In the genomic region with DNA sequence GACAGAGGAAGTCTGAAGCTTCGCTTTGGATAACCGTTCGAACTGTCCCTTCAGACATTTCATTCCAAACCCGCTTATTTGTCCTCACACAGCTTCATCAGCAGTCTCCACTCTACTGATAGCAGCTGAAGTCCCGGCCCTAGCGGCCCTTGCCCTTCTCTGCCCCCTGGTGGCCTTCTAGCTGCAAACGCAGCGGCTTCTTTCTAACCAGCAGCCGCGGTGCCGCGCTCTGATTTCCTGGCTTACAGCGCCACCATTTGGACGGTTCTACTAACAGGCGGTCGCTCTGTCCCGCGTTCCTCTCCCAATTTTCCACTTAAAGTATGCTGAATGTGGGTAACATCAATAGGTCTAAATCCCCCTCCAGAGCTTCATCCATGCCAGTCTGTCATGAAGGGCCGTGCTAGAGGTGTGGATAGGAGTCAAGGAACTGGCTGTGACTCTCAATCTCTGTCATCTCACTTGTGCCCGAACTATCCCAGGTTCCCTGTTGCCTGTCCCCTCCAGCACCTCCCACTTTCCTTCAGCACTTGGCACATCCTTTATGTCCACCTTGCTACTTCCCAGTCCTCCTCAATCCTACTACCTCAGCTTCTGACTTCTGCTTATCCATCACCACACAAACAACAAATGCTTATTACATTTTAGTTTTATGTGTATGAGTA, we compare ENCODE assay signal across 1 mouse cellular context.
TF ChIP-seq lines count a peak whose summit lies in the region.

No protein-coding gene starts in this region.

TF ChIP-seq in CH12.LX, 34 proteins besides CTCF, POLR2A, EP300 and RAD21:
- TF ChIP-seq MYC (IDR thresholded peaks at IDR 0.05; ENCODE audit: low read depth, low read length) (no peak), USF2 (conservative IDR thresholded peaks at IDR 0.05; ENCODE audit: low read depth, low read length) (no peak), CHD1 (IDR thresholded peaks at IDR 0.05; ENCODE audit: low read depth, low read length) (no peak), ZMIZ1 (IDR thresholded peaks at IDR 0.05; ENCODE audit: low read depth, low read length) (no peak), ZKSCAN1 (IDR thresholded peaks at IDR 0.05; ENCODE audit: borderline replicate concordance, low read depth, low read length) (no peak), RCOR1 (conservative IDR thresholded peaks at IDR 0.05; ENCODE audit: low read depth, low read length) (no peak), KAT2A (IDR thresholded peaks at IDR 0.05; ENCODE audit: insufficient replicate concordance, low read length) (no peak), JUND (conservative IDR thresholded peaks at IDR 0.05; ENCODE audit: low read depth, low read length) (peak; percentile 28; the same call in 1 of the 2 replicates), BHLHE40 (IDR thresholded peaks at IDR 0.05; ENCODE audit: low read depth, low read length) (peak; percentile 29; the same call in 1 of the 2 replicates), MXI1 (IDR thresholded peaks at IDR 0.05; ENCODE audit: low read depth, low read length) (0 out of 2 replicates have a peak, but pooled peaks have one; percentile 30), NELFE (IDR thresholded peaks at IDR 0.05; ENCODE audit: low read depth, low read length) (peak; percentile 79; the same call in 1 of the 2 replicates), ZC3H11A (IDR thresholded peaks at IDR 0.05; ENCODE audit: low read depth, low read length) (peak; percentile 98), MEF2A (IDR thresholded peaks at IDR 0.05; ENCODE audit: borderline replicate concordance, low read depth, low read length) (peak; percentile 73), PAX5 (IDR thresholded peaks at IDR 0.05; ENCODE audit: low read length) (no peak), E2F4 (IDR thresholded peaks at IDR 0.05; ENCODE audit: insufficient replicate concordance, low read depth, low read length) (peak; percentile 52; the same call in 1 of the 2 replicates), ETS1 (conservative IDR thresholded peaks at IDR 0.05; ENCODE audit: low read depth, low read length) (no peak), IRF4 (IDR thresholded peaks at IDR 0.05; ENCODE audit: low read depth, low read length) (peak; percentile 66; the same call in 1 of the 2 replicates), GABPA (IDR thresholded peaks at IDR 0.05; ENCODE audit: insufficient replicate concordance, low read depth, low read length) (no peak), TCF12 (IDR thresholded peaks at IDR 0.05; ENCODE audit: low read depth, low read length) (no peak; the same call in 1 of the 2 replicates), MAFK (IDR thresholded peaks at IDR 0.05; ENCODE audit: insufficient replicate concordance, low read length) (no peak), ELF1 (IDR thresholded peaks at IDR 0.05; ENCODE audit: low read depth, low read length) (peak; percentile 57), MAX (IDR thresholded peaks at IDR 0.05; ENCODE audit: low read length) (no peak), POLR2AphosphoS2 (IDR thresholded peaks at IDR 0.05; ENCODE audit: low read depth, low read length) (no peak), SIN3A (IDR thresholded peaks at IDR 0.05; ENCODE audit: low read length) (peak; percentile 68; the same call in 1 of the 2 replicates), HCFC1 (IDR thresholded peaks at IDR 0.05; ENCODE audit: low read depth, low read length) (peak; percentile 25; the same call in 1 of the 2 replicates), SMC3 (IDR thresholded peaks at IDR 0.05; ENCODE audit: low read depth, low read length) (peak; percentile 100), TBP (conservative IDR thresholded peaks at IDR 0.05; ENCODE audit: low read depth, low read length) (no peak), UBTF (IDR thresholded peaks at IDR 0.05; ENCODE audit: low read depth, low read length) (no peak)
